Comparison of ENCODE assay signal across 8 mouse cellular contexts in the genomic region with DNA sequence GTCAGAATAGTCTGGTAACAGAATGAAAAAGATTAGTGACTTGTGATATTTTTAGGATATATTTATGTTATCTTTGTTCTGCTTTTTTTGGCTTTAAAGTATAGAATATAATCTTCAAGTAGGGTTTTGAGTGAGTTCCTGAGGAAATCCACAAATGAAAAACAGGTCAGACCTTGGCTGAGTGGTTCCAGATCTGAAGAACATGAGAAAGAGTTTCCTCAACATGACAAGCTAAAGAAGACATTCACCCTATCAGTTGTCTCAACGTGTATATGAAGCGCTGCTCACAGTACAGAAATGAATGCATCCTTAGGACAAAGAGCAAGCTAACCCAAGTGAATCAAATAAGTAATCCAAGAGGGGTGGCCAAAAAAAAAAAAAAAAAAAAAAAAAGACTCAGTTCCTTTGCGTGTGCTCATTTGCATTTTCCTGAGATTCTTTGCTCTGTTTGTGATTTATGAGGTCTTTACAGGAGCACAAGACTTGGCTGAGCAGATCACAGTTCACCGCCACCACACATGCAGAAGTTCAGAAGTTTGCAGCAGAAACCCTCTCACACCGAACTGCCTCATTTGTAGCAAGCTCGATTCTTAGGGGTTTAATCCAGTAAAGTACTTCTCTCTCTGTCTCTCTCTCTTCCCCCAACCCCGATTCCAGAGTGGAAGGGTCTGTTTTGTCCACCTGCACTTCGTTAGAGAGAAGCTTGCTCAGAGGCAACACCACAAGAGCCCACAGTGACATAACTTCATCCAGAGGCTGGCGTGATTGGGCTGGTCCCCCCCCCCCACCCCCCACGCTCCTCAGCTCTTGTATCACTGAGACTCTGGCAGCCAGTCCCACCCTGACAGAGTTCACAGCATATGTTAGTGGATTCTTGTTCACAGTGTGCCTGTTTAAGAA. TPM values are rescaled to one million over a fixed set of nuclear protein-coding genes. Genes with fewer than 3 reads are reported as not detected.
DNase-seq lines count a peak whose midpoint lies in the region; ATAC-seq lines count a peak whose summit lies in the region.

Gene Lum (plus strand): TSS at position 172 of the 900 bp plus-strand sequence.

- peak within 1 kb of the TSS; percentile 36 for H3K4me2 ChIP-seq in stomach, embryonic 15.5 days

- no peak within 1 kb of the TSS for H3K9ac ChIP-seq in stomach, embryonic 15.5 days

- 43% methylated on average over 10 of the region's 10 CpGs for WGBS in limb, embryonic 10.5 days
- WGBS in stomach, embryonic 15.5 days = 37% methylated on average over 10 of the region's 10 CpGs

- H3K27me3 ChIP-seq in limb, embryonic 10.5 days (ENCODE audit: low read depth, poor library complexity, severe bottlenecking) = no peaks in the 10 kb centered on the region
- no peaks in the 10 kb centered on the region for H3K27me3 ChIP-seq in stomach, embryonic 15.5 days (replicated peaks)

- H3K4me1 ChIP-seq in limb, embryonic 10.5 days = peaks cover 24% of the 10 kb centered on the region
- H3K4me1 ChIP-seq in stomach, embryonic 15.5 days = no peaks in the 10 kb centered on the region

- DNase-seq in adrenal gland, postnatal 14 days = no peak
- DNase-seq in embryo, embryonic 10.5 days (ENCODE audit: low spot score) = peak; percentile 47
- DNase-seq in heart, adult 18-20 months = peak; percentile 28 to 46
- peak; percentile 51 for DNase-seq in limb, embryonic 10.5 days (ENCODE audit: low spot score)
- no peak for DNase-seq in layer of hippocampus, postnatal 10 days (ENCODE audit: low spot score in 2 of 2)
- DNase-seq in cerebellum, adult 9-10 months = no peak
- DNase-seq in right cerebral cortex, adult 2 months (ENCODE audit: low spot score in 2 of 2) = no peak

- H3K4me3 ChIP-seq in limb, embryonic 10.5 days = peak within 1 kb of the TSS; percentile 31
- H3K4me3 ChIP-seq in stomach, embryonic 15.5 days (replicated peaks) = peak within 1 kb of the TSS; percentile 29

- H3K27ac ChIP-seq in limb, embryonic 10.5 days = peak within 1 kb of the TSS; percentile 82
- peak within 1 kb of the TSS; percentile 81 for H3K27ac ChIP-seq in stomach, embryonic 15.5 days

- H3K9me3 ChIP-seq in limb, embryonic 10.5 days (replicated peaks) = no peaks in the 10 kb centered on the region
- no peaks in the 10 kb centered on the region for H3K9me3 ChIP-seq in stomach, embryonic 15.5 days

- ATAC-seq in stomach, embryonic 15.5 days (ENCODE audit: insufficient read depth, low FRiP score, low read depth) = peak; percentile 39; the same call in 1 of the 2 replicates

- no peaks in the 10 kb centered on the region for H3K36me3 ChIP-seq in limb, embryonic 10.5 days
- H3K36me3 ChIP-seq in stomach, embryonic 15.5 days = 0 out of 2 replicates have a peak, but pooled peaks cover 2% of the 10 kb centered on the region

RNA-seq across cellular contexts. Expression of gene Lum, which starts in this region (rescaled TPM):
- total RNA-seq in adrenal gland, postnatal 14 days (2021) = 23.8 and 24.7 TPM in 2 replicates
- 10 to 100 TPM; 38.5 to 53.8 TPM for total RNA-seq in heart, adult 18-20 months (2021)
- polyA plus RNA-seq in limb, embryonic 10.5 days (2016; fragmentation: Nextera tagmentation; extraction: Ambion mirVana) = 7.9 and 23.5 TPM in 2 replicates
- 233 and 255 TPM in 2 replicates for polyA plus RNA-seq in stomach, embryonic 15.5 days (2015; fragmentation: Nextera tagmentation; extraction: Ambion mirVana)
- 1 to 10 TPM; 3.9 to 4.2 TPM for total RNA-seq in layer of hippocampus, postnatal 10 days (2021)

Comparison
In these comparisons a context has a peak if more than half of its experiments do, and no peak if none do; other contexts are left out.
1. DNase-seq: peak in embryo, embryonic 10.5 days (single experiment), heart, adult 18-20 months (2 of 2) and limb, embryonic 10.5 days (single experiment); none in adrenal gland, postnatal 14 days (single experiment), layer of hippocampus, postnatal 10 days (0 of 2), cerebellum, adult 9-10 months (single experiment) and right cerebral cortex, adult 2 months (0 of 2).